Mouse (Mus musculus): Measurements from ENCODE around the gene Pln. TPM values are rescaled to one million over a fixed set of nuclear protein-coding genes. Genes with fewer than 3 reads are reported as not detected.

Pln gene
- polyA plus RNA-seq (2012; rRNA removed): 8.2 and 15.1 TPM in 2 replicates

DNA sequence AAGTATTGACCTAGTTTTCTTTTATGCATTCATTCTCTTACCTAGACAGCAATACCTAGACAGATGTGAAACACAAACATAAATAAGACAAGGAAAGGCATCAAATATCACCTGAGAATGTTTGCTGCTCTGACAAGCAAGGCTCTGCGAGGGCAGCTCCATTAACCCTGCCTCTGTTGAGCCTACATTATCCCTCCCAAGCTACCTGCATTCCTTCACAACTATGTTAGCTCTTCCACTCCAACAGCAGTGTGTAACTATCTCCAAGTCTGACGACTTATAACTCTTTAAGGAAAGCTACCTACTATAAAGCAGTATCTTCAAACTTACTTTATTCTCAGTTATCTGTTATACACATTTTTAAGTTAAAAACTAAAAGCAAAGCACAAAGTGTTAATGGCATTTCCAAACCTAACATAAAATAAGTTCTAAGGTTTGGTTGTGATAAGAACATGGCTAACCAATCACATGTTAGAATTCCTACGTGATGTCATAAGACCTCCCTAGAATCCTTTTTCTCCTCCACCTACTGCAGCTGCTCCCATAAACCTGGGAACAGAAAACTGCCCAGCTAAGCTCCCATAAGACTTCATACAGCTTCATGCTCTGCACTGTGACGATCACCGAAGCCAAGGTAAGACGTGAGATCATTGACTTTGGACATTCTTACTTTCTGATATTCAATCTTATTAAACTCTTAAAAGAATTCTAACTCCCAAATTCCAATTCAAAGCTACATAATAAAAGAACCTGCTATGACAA, at the start of gene Pln:
Gene Pln (plus strand): TSS at position 506 of the 762 bp plus-strand sequence.

DNA sequence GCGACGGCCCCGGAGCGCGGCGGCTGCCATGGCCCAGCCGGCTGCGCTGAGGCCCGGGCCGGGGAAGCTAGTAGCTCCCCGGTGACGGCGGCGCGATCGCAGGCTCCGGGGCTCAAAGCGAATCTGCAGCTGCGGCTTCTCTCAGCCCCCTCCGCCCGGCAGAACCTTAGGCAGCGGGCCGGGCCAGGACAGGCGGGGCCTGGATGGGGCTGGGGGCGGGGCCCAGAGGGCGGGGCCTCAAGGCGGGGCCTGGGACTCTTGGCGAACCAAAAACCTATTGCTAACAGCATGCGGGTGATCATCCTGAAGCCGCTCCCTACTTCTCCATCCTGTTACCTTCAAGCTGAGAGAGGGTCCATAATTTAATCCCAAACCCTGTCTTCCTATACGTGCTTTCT, 42.2 kb downstream of the Pln start, which contains the start of gene Cep85l:
Gene Cep85l (minus strand): TSS at position 239 of the 398 bp plus-strand sequence.

Other genes with a start within 250 kb of the Pln start
- gene Cep85l, start 42.3 kb downstream of the Pln start, polyA plus RNA-seq (2012; rRNA removed): 4.4 and 7.0 TPM in 2 replicates